In the genomic region with DNA sequence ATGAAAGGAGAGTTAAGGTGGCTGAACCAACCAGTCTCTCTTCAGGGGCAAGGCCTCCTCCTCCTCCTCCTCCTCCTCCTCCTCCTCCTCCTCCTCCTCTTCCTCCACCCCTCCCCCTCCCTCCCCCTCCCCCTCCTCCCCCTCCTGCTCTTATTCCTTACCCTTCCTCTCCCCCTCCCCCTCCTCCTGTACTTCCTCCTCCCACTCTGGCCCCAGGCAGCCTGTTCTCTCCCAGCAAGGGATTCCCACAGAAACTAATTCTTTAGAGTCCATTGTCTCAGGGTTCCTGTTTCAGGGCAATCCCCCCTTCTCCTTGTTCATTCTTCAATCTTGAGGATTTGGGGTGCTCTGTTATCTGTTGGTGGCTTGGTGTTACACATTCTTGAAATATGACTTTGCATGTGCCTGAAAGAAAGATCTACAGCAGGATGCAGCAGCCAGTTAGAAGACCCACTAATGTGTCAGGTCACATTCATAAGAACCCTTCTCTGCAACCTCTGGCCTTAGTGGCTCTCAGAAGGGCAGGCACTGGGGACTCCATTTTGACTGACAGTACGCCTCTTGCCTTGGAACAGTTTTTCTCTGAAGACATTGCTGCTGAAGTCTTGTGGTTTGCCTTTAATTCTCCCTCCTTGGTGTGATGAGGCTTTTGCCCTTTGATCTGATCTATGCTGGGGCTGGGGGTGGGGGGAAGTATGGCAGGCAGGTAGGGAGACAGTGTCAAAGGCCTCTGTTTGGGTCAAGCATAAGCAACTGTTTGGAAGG, we compare ENCODE assay signal across 23 mouse cellular contexts. TPM values are rescaled to one million over a fixed set of nuclear protein-coding genes. Genes with fewer than 3 reads are reported as not detected.
DNase-seq lines count a peak whose midpoint lies in the region; ATAC-seq lines count a peak whose summit lies in the region.
"Had no signal": no experiment of that assay in that cellular context is flagged by ENCODE, and none has a peak within 500 bp of the region (broad histone marks: within the 10 kb centered on the region; RNA-seq: fewer than 3 reads in every experiment).

No protein-coding gene starts in this region.

- no peaks in the 10 kb centered on the region for H3K27me3 ChIP-seq in heart, embryonic 10.5 days (ENCODE audit: insufficient read depth, poor library complexity, severe bottlenecking)
- H3K27me3 ChIP-seq: heart, embryonic 13.5 days; hindbrain, embryonic 15.5 days; neural tube, embryonic 15.5 days had no signal

- H3K9me3 ChIP-seq in heart, embryonic 10.5 days: no peaks in the 10 kb centered on the region
- H3K9me3 ChIP-seq: heart, embryonic 13.5 days; hindbrain, embryonic 15.5 days; neural tube, embryonic 15.5 days had no signal

- peak overlapping the region; percentile 31; the same call in 1 of the 2 replicates for H3K27ac ChIP-seq in heart, embryonic 10.5 days
- H3K27ac ChIP-seq: heart, embryonic 13.5 days; hindbrain, embryonic 15.5 days; left cerebral cortex, adult 2 months; neural tube, embryonic 15.5 days had no signal

- peaks cover 18% of the 10 kb centered on the region for H3K4me1 ChIP-seq in heart, embryonic 10.5 days
- H3K4me1 ChIP-seq: hindbrain, embryonic 15.5 days; neural tube, embryonic 15.5 days had no signal

- WGBS in heart, embryonic 10.5 days: 88% methylated on average over 1 of the region's 1 CpGs

- H3K4me3 ChIP-seq in heart, embryonic 10.5 days: no peak overlapping the region
- H3K4me3 ChIP-seq: heart, embryonic 13.5 days; hindbrain, embryonic 15.5 days; left cerebral cortex, adult 2 months; neural tube, embryonic 15.5 days had no signal

- ATAC-seq in CD4-positive, CD25-positive, alpha-beta regulatory T cell, adult 4 months: peak; percentile 67
- ATAC-seq: forebrain, embryonic 16.5 days had no signal

- no peaks in the 10 kb centered on the region for H3K36me3 ChIP-seq in heart, embryonic 10.5 days
- H3K36me3 ChIP-seq: heart, embryonic 13.5 days; hindbrain, embryonic 15.5 days; neural tube, embryonic 15.5 days had no signal

- DNase-seq in heart, embryonic 10.5 days (ENCODE audit: low spot score): no peak
- DNase-seq in heart, adult 18-20 months: no peak
- peak; percentile 34 for DNase-seq in embryo, embryonic 11 days
- DNase-seq in thymus, postnatal 0 days (ENCODE audit: low spot score): peak; percentile 65
- DNase-seq in cerebellum, adult 11-12 months: no peak
- DNase-seq in adrenal gland, postnatal 14 days: no peak
- DNase-seq in cerebellum, postnatal 4 days (ENCODE audit: low spot score in 2 of 2): no peak
- DNase-seq: adrenal gland, adult 2 months; cerebellum, adult 9-10 months; gastrocnemius, postnatal 14 days; kidney, adult 8-10 months; lung, embryonic 14.5 days; right cerebral cortex, adult 18-20 months had no signal

RNA-seq across cellular contexts. Expression of a gene that starts 30.9 kb away (rescaled TPM):
- polyA plus RNA-seq in heart, embryonic 10.5 days (2016; fragmentation: Nextera tagmentation; extraction: Ambion mirVana): 3.1 and 6.3 TPM in 2 replicates
- total RNA-seq in heart, adult 18-20 months (2021): under 1 TPM; 0.42 to 0.62 TPM
- not detected for polyA plus RNA-seq in CD4-positive, CD25-positive, alpha-beta regulatory T cell, adult 4 months (2017; shearing (Covaris generic))
- 23.6 and 27.0 TPM in 2 replicates for polyA plus RNA-seq in thymus, postnatal 0 days (2015; fragmentation: Nextera tagmentation; extraction: Ambion mirVana)
- 1.7 and 4.9 TPM in 2 replicates for total RNA-seq in adrenal gland, postnatal 14 days (2021)
- total RNA-seq: liver, adult 2 months; monocyte, adult 5-6 weeks had no signal
- polyA plus RNA-seq: liver, adult 2 months had no signal

RNA-seq across cellular contexts. Expression of a gene that starts 58.2 kb away (rescaled TPM):
- polyA plus RNA-seq in heart, embryonic 10.5 days (2016; fragmentation: Nextera tagmentation; extraction: Ambion mirVana): 0.11 and 0.60 TPM in 2 replicates
- under 1 TPM in 1 of 2 experiments, not detected in 1; 0.80 TPM for total RNA-seq in heart, adult 18-20 months (2021)
- polyA plus RNA-seq in CD4-positive, CD25-positive, alpha-beta regulatory T cell, adult 4 months (2017; shearing (Covaris generic)): not detected
- 1.7 and 2.1 TPM in 2 replicates for polyA plus RNA-seq in thymus, postnatal 0 days (2015; fragmentation: Nextera tagmentation; extraction: Ambion mirVana)
- total RNA-seq in adrenal gland, postnatal 14 days (2021): not detected in 2 replicates
- total RNA-seq: adrenal gland, adult 2 months; gastrocnemius, postnatal 14 days; megakaryocyte progenitor cell, adult 5-6 weeks; monocyte, adult 5-6 weeks had no signal
- polyA plus RNA-seq: adrenal gland, adult 2 months; hindbrain, embryonic 15.5 days; testis, adult 2 months had no signal

Comparison
In these comparisons a context has a peak if more than half of its experiments do, and no peak if none do; other contexts are left out.
1. DNase-seq: peak in embryo, embryonic 11 days (single experiment) and thymus, postnatal 0 days (single experiment); none in heart, embryonic 10.5 days (single experiment), heart, adult 18-20 months (0 of 2), cerebellum, adult 11-12 months (single experiment), adrenal gland, postnatal 14 days (single experiment) and cerebellum, postnatal 4 days (0 of 2).